Mouse (Mus musculus): ENCODE measurements around the gene Npepps.

- no peak for TF ChIP-seq POLR2A (IDR thresholded peaks at IDR 0.05; ENCODE audit: low read depth, low read length)
- TF ChIP-seq CTCF (conservative IDR thresholded peaks at IDR 0.05; ENCODE audit: insufficient read depth, insufficient read length, low read depth, low read length) = no peak
Measured at GRCm38 (mm10) chr11:97246510-97247159, 33.8 kb downstream of the Npepps start.
